Mouse (Mus musculus): Measurements from ENCODE around the gene Lmln.

DNA sequence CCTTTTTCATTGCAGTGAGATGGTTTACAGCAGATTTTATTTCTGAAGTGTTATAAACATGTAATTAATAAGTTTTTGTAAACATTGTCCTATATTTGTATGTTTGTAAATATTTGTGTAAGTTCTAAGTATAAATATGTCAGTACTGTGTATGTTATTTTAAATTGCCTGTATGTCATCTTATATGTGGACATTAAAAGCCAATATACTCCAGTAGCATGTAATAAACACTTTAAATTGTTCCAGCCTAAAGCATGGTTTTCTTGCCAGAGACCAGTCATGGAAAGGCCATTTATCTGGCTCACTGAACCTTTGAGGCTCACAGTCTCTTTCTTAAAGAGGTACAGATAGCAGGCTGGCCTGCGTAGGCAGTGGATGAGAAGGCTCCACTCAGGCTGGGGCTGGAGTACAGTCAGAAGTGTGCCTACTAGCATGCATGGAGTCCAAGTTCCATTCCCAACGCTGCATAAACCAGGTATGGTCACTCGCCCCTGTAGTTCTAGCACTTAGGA is 46.9 kb upstream of the Lmln start:
- no peak for TF ChIP-seq CTCF (IDR thresholded peaks at IDR 0.05; ENCODE audit: extremely low read depth, insufficient read depth, insufficient read length, insufficient replicate concordance)
- TF ChIP-seq POLR2A (IDR thresholded peaks at IDR 0.05; ENCODE audit: low read depth, low read length), result no peak
